Mouse (Mus musculus): ENCODE measurements around the gene Tubb2a. TPM values are rescaled to one million over a fixed set of nuclear protein-coding genes. Genes with fewer than 3 reads are reported as not detected.
A peak's percentile ranks its signal among the peaks of the same experiment; 100 is the strongest.

The Tubb2a gene
- 149 and 162 TPM in 2 replicates for polyA plus RNA-seq (2015; fragmentation: Nextera tagmentation; extraction: Ambion mirVana)

DNA sequence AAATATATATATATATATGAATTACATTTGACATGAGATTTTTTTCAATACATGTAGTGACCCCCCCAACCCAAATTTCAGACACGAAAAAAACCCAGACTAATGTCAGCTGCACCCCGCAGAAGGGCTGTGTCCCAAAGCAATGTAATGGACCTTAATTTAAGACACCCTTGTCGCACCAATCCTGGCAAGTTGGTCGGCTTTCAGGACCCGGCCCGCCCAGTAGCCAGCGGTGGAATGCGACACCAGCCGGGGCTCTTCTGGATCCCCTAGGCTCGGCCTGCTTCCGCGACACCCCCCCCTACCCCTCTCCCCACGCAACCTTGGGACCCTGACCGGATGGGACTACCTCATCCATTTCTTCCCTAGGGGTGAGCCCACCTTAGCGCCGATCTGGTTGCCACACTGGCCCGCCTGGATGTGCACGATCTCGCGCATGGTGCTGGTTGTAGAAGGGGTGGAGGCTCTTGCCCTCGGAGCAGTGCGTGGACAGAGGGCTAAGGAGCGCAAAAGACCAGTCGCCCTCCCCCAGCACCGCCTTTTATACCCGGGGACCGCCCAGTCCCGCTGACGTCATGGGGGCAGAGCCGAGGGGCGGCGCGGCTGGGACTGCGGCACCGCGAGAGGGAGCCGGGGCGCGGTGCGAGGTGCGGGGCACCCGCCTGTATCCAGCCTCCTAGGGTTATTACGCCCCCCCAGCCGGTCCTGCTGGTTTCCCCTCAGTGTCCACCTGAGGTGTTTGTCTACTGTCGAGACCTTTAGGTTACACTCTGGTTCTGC, at the start of gene Tubb2a:
Tubb2a (minus strand) TSS at position 516 of the 780 bp plus-strand sequence.
- WGBS = under 1% methylated on average over 45 of the region's 45 CpGs
- Histone ChIP-seq H3K4me1 (ENCODE audit: control insufficient read depth, insufficient read depth, low read length) (peaks cover 4% of the 10 kb centered on the region; the same call in 1 of the 2 replicates), H3K4me3 (ENCODE audit: low read length) (peak within 1 kb of the TSS; percentile 75), H3K4me2 (ENCODE audit: low read depth, low read length) (peak within 1 kb of the TSS; percentile 85), H3K27ac (ENCODE audit: low read length) (peak within 1 kb of the TSS; percentile 52), H3K9ac (ENCODE audit: low read depth, low read length) (peak within 1 kb of the TSS; percentile 78), H3K27me3 (replicated peaks; ENCODE audit: control insufficient read depth, insufficient read depth, low read length) (no peaks in the 10 kb centered on the region), H3K36me3 (ENCODE audit: control insufficient read depth, insufficient read depth, low read length) (no peaks in the 10 kb centered on the region), H3K9me3 (ENCODE audit: control insufficient read depth, low read length) (no peaks in the 10 kb centered on the region)
- peak; percentile 88 for ATAC-seq

DNA sequence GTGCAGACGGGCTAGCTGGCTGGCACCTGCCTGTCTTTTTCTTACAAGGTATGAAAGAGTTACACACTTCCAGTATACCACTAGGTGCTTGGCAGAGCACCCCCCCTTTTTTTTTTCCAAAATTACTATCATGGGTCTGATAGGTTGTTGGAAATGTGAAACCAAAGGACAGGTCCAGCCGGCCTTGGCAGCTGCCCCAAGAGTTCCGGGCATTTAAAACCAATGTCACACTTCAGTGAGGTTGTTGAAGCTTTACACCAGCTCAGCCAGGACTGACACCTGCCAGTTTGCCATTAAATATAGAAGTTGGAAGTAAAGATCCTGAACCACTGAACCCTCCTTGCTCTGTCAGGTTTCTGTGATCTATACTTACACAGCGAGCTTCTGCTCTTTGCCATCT, 47.9 kb upstream of the Tubb2a start:
- Histone ChIP-seq H3K4me2 (ENCODE audit: low read depth, low read length) (no peak overlapping the region), H3K9me3 (ENCODE audit: control insufficient read depth, low read length) (no peaks in the 10 kb centered on the region), H3K9ac (ENCODE audit: low read depth, low read length) (no peak overlapping the region), H3K36me3 (ENCODE audit: control insufficient read depth, insufficient read depth, low read length) (no peaks in the 10 kb centered on the region; the same call in 1 of the 2 replicates), H3K27ac (ENCODE audit: low read length) (no peak overlapping the region), H3K27me3 (replicated peaks; ENCODE audit: control insufficient read depth, insufficient read depth, low read length) (no peaks in the 10 kb centered on the region), H3K4me3 (ENCODE audit: low read length) (no peak overlapping the region), H3K4me1 (ENCODE audit: control insufficient read depth, insufficient read depth, low read length) (peaks cover 9% of the 10 kb centered on the region)
- WGBS = 80% methylated on average over 4 of the region's 4 CpGs
- ATAC-seq = no peak

DNA sequence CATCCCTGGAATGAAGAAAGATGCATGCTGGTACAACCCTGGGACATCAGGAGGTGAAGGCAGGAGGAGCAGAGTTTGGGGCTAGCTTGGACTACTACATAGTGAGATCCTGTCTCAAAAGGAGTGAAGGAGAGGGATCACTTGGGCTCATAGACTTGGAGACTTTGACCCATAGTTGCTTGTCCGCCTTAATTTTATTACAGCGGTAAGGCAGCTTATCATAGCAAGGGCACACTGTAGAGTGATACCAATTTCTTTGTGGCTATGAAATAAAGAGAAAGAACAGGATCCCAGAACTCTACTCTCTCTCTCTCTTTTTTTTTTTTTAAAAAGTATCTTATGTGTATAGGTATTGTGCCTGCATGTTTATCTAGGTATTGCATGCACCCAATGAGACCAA, 42.7 kb upstream of the Tubb2a start:
- no peaks in the 10 kb centered on the region for H3K27me3 ChIP-seq (replicated peaks; ENCODE audit: control insufficient read depth, insufficient read depth, low read length)
- no peaks in the 10 kb centered on the region; the same call in 1 of the 2 replicates for H3K36me3 ChIP-seq (ENCODE audit: control insufficient read depth, insufficient read depth, low read length)
- H3K27ac ChIP-seq (ENCODE audit: low read length) = no peak overlapping the region
- H3K9me3 ChIP-seq (ENCODE audit: control insufficient read depth, low read length) = no peaks in the 10 kb centered on the region
- peak; percentile 86 for ATAC-seq
- H3K4me1 ChIP-seq (ENCODE audit: control insufficient read depth, insufficient read depth, low read length) = peaks cover 10% of the 10 kb centered on the region
- 81% methylated on average over 2 of the region's 2 CpGs for WGBS
- no peak overlapping the region for H3K9ac ChIP-seq (ENCODE audit: low read depth, low read length)
- no peak overlapping the region for H3K4me3 ChIP-seq (ENCODE audit: low read length)
- H3K4me2 ChIP-seq (ENCODE audit: low read depth, low read length) = no peak overlapping the region

GRCm38 (mm10) chr13:34119406-34119805, 41.6 kb upstream of the Tubb2a start:
- H3K27me3 ChIP-seq (replicated peaks; ENCODE audit: control insufficient read depth, insufficient read depth, low read length) = no peaks in the 10 kb centered on the region
- H3K4me3 ChIP-seq (ENCODE audit: low read length) = no peak overlapping the region
- ATAC-seq = no peak
- H3K36me3 ChIP-seq (ENCODE audit: control insufficient read depth, insufficient read depth, low read length) = no peaks in the 10 kb centered on the region; the same call in 1 of the 2 replicates
- no peak overlapping the region for H3K4me2 ChIP-seq (ENCODE audit: low read depth, low read length)
- no peak overlapping the region for H3K27ac ChIP-seq (ENCODE audit: low read length)
- WGBS = 31% methylated on average over 4 of the region's 4 CpGs
- H3K9me3 ChIP-seq (ENCODE audit: control insufficient read depth, low read length) = no peaks in the 10 kb centered on the region
- H3K9ac ChIP-seq (ENCODE audit: low read depth, low read length) = no peak overlapping the region
- peaks cover 10% of the 10 kb centered on the region for H3K4me1 ChIP-seq (ENCODE audit: control insufficient read depth, insufficient read depth, low read length)

- 62% methylated on average over 4 of the region's 4 CpGs for WGBS
- Histone ChIP-seq H3K4me2 (ENCODE audit: low read depth, low read length) (no peak overlapping the region), H3K4me1 (ENCODE audit: control insufficient read depth, insufficient read depth, low read length) (peaks cover 10% of the 10 kb centered on the region), H3K4me3 (ENCODE audit: low read length) (no peak overlapping the region), H3K36me3 (ENCODE audit: control insufficient read depth, insufficient read depth, low read length) (no peaks in the 10 kb centered on the region), H3K27me3 (replicated peaks; ENCODE audit: control insufficient read depth, insufficient read depth, low read length) (no peaks in the 10 kb centered on the region), H3K9me3 (ENCODE audit: control insufficient read depth, low read length) (no peaks in the 10 kb centered on the region), H3K27ac (ENCODE audit: low read length) (no peak overlapping the region), H3K9ac (ENCODE audit: low read depth, low read length) (no peak overlapping the region)
- no peak for ATAC-seq
These were observed 41.0 kb upstream of the Tubb2a start for GRCm38 (mm10) chr13:34118816-34119215.

DNA sequence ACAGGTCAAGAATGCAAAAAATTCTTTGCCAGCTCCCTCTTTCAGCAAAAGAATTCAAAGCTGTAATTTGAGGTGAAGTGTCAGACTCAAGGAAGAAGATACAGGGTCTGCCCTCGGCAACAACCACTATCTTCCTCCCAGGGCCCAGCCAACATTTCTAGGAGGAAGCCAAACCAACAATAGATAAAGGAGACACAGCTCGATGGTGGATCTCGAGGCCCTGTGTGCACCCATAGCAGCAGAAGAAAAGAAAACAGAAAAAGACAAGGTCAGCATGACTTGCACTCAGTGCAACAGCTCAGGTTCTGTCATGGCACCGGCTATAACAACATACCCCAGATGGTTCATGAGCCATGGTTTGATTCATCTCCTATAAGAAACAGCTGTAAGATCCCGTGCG, 38.7 kb upstream of the Tubb2a start:
- WGBS = 73% methylated on average over 6 of the region's 6 CpGs
- Histone ChIP-seq H3K36me3 (ENCODE audit: control insufficient read depth, insufficient read depth, low read length) (no peaks in the 10 kb centered on the region), H3K4me1 (ENCODE audit: control insufficient read depth, insufficient read depth, low read length) (peaks cover 10% of the 10 kb centered on the region), H3K4me3 (ENCODE audit: low read length) (no peak overlapping the region), H3K27me3 (replicated peaks; ENCODE audit: control insufficient read depth, insufficient read depth, low read length) (no peaks in the 10 kb centered on the region), H3K9ac (ENCODE audit: low read depth, low read length) (no peak overlapping the region), H3K9me3 (ENCODE audit: control insufficient read depth, low read length) (no peaks in the 10 kb centered on the region), H3K27ac (ENCODE audit: low read length) (no peak overlapping the region), H3K4me2 (ENCODE audit: low read depth, low read length) (no peak overlapping the region)
- no peak for ATAC-seq

- 69% methylated on average over 4 of the region's 4 CpGs for WGBS
These were observed 36.8 kb upstream of the Tubb2a start for GRCm38 (mm10) chr13:34114654-34115053.

GRCm38 (mm10) chr13:34113086-34113485, 35.3 kb upstream of the Tubb2a start:
- WGBS = 92% methylated on average over 3 of the region's 3 CpGs
- H3K4me2 ChIP-seq (ENCODE audit: low read depth, low read length) = no peak overlapping the region
- H3K4me3 ChIP-seq (ENCODE audit: low read length) = no peak overlapping the region
- no peaks in the 10 kb centered on the region for H3K27me3 ChIP-seq (replicated peaks; ENCODE audit: control insufficient read depth, insufficient read depth, low read length)
- no peaks in the 10 kb centered on the region for H3K36me3 ChIP-seq (ENCODE audit: control insufficient read depth, insufficient read depth, low read length)
- no peaks in the 10 kb centered on the region for H3K4me1 ChIP-seq (ENCODE audit: control insufficient read depth, insufficient read depth, low read length)
- H3K9me3 ChIP-seq (ENCODE audit: control insufficient read depth, low read length) = no peaks in the 10 kb centered on the region
- H3K9ac ChIP-seq (ENCODE audit: low read depth, low read length) = no peak overlapping the region
- ATAC-seq = no peak
- no peak overlapping the region for H3K27ac ChIP-seq (ENCODE audit: low read length)

More at GRCm38 (mm10) chr13:34114654-34115053, 36.8 kb upstream of the Tubb2a start:
- Histone ChIP-seq H3K9ac (ENCODE audit: low read depth, low read length) (no peak overlapping the region), H3K4me2 (ENCODE audit: low read depth, low read length) (no peak overlapping the region), H3K27me3 (replicated peaks; ENCODE audit: control insufficient read depth, insufficient read depth, low read length) (no peaks in the 10 kb centered on the region), H3K9me3 (ENCODE audit: control insufficient read depth, low read length) (no peaks in the 10 kb centered on the region), H3K36me3 (ENCODE audit: control insufficient read depth, insufficient read depth, low read length) (no peaks in the 10 kb centered on the region), H3K27ac (ENCODE audit: low read length) (no peak overlapping the region), H3K4me1 (ENCODE audit: control insufficient read depth, insufficient read depth, low read length) (peaks cover 3% of the 10 kb centered on the region; the same call in 1 of the 2 replicates), H3K4me3 (ENCODE audit: low read length) (no peak overlapping the region)
- ATAC-seq = no peak

DNA sequence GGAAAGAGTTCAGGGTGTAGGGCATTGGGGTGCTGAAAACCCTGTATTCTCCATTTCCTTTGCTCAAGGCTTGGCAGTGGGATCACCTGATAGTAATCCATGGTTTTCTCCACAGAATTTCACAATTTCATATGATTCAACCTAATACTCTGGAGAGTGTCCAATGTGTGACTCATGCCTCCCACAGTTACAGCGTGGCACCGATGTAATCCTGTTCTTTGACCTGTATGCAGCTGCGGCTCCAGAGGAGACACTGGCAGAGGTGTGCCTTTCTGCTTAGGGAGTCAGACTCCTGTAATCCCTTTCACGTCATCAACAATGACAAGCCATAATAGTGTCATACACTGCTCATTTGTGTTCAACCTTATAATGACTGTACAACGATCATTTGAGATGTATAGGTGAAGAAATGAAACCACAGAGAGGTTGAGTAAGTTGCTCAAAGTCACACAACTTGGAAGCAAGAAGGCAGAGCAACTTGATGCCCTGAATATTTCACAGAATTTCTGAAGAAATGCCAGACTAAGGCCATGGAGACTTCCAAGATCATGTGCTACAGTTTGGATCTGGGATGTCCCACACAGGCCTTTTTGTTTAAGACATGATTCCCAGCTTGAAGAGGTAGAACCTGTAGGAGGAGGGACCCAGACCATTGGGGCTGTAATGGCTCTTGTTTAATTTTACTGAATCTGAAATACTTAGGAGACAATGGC, 34.7 kb upstream of the Tubb2a start:
- Histone ChIP-seq H3K27ac (ENCODE audit: low read length) (no peak overlapping the region), H3K9ac (ENCODE audit: low read depth, low read length) (no peak overlapping the region), H3K4me1 (ENCODE audit: control insufficient read depth, insufficient read depth, low read length) (no peaks in the 10 kb centered on the region), H3K9me3 (ENCODE audit: control insufficient read depth, low read length) (no peaks in the 10 kb centered on the region), H3K27me3 (replicated peaks; ENCODE audit: control insufficient read depth, insufficient read depth, low read length) (no peaks in the 10 kb centered on the region), H3K4me3 (ENCODE audit: low read length) (no peak overlapping the region), H3K36me3 (ENCODE audit: control insufficient read depth, insufficient read depth, low read length) (no peaks in the 10 kb centered on the region), H3K4me2 (ENCODE audit: low read depth, low read length) (no peak overlapping the region)
- 72% methylated on average over 5 of the region's 5 CpGs for WGBS
- peak; percentile 95 for ATAC-seq

Measured in intestine, embryonic 16.5 days (tissue).